Mouse (Mus musculus) left cerebral cortex, adult 2 months (tissue): ENCODE data around the gene Mettl14. TPM values are rescaled to one million over a fixed set of nuclear protein-coding genes. Genes with fewer than 3 reads are reported as not detected.
A peak's percentile ranks its signal among the peaks of the same experiment; 100 is the strongest.
"Not testable (repeated sequence)": the region's sequence is repeated elsewhere in the genome, so short reads cannot be mapped to it uniquely, and the experiment has no call there.

Source experiments
- DNase-seq, 2 experiments: peaks; one replicate each; pipeline ENCODE4 v3.0.0; 2021 to 2022; ENCODE audit warnings: low spot score in 2 of 2, mixed read lengths in 1 of 2; ENCODE audit errors: extremely low spot score in 1 of 2
- H3K27ac ChIP-seq: fragments of 200-600 bp; 2 replicates; pipeline ENCODE4 v1.8.1; 2022
- H3K4me3 ChIP-seq: fragments of 200-600 bp; 2 replicates; pipeline ENCODE4 v1.8.1; 2022
- CTCF ChIP-seq: fragments of 200-600 bp; IDR thresholded peaks from 2 replicates; pipeline ENCODE4 v1.8.1; 2022; ENCODE audit warnings: antibody characterized with exemption, mild to moderate bottlenecking, moderate library complexity
- intact Hi-C: fragments of 180-260 bp; cut with DNase I; formaldehyde crosslinking; loops from one replicate; pipeline ENCODE4 v1.15.1; 2025
- total RNA-seq, 2 experiments: library from RNA; stranded (reverse); gene quantifications; 2 replicates each; pipeline ENCODE4 v1.2.3; 2021

Mettl14 gene
- total RNA-seq, 2 experiments from 2014 or later = 11.2 to 12.3 TPM

- no peak overlapping the region for H3K27ac ChIP-seq
- intact Hi-C loops = no loop called here
- DNase-seq = no peak
- H3K4me3 ChIP-seq = no peak overlapping the region
- no peak for TF ChIP-seq CTCF
Measured at GRCm38 (mm10) chr3:123395611-123396010, 9.7 kb upstream of the Mettl14 start.

- no peak for DNase-seq
- no peak for TF ChIP-seq CTCF
- H3K4me3 ChIP-seq = no peak overlapping the region
- intact Hi-C loops = no loop called here
- H3K27ac ChIP-seq = no peak overlapping the region
Measured at GRCm38 (mm10) chr3:123391180-123391579, 5.3 kb upstream of the Mettl14 start.

DNA sequence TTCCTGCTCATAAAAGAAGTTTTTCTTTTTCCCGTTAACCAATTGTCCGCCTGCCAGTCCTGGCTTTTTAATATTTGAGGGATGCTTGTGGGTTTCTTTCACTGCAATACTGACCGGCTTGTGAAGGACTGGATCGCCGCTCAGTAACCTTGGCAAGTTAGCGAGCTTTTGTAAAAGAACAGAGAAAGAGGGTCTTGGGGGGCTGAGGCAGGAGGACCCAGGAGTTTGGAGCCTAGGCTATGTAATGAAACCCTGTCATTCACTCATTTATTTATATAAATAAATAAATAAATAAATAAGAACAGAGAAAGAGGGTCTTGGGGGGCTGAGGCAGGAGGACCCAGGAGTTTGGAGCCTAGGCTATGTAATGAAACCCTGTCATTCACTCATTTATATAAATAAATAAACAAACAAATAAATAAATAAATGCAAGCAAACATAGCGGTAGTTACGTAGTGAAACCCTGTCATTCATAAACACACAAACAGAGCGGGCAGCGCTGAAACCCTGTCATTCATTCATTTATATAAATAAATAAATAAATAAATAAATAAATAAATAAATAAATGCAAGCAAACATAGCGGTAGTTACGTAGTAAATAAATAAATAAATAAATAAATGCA, 361 bp upstream of the Mettl14 start:
- not testable (repeated sequence) for DNase-seq
- peak overlapping the region; percentile 83 for H3K4me3 ChIP-seq
- intact Hi-C loops = loop anchor here (1.0 to 10.0 kb wide), 3 partner anchors 61 to 889 kb away; partner anchors contain the start of gene Prss12
- H3K27ac ChIP-seq = peak overlapping the region; percentile 91

GRCm38 (mm10) chr3:123385118-123385485, 806 bp downstream of the Mettl14 start:
- peak overlapping the region; percentile 91 for H3K27ac ChIP-seq

GRCm38 (mm10) chr3:123384435-123384834, 1.5 kb downstream of the Mettl14 start:
- intact Hi-C loops = loop anchor here (10.0 kb wide), 1 partner anchor 890 kb away; no protein-coding TSS in a partner anchor
- TF ChIP-seq CTCF = no peak
- Histone ChIP-seq H3K27ac (no peak overlapping the region), H3K4me3 (no peak overlapping the region; the same call in 1 of the 2 replicates)
- DNase-seq = no peak

More at GRCm38 (mm10) chr3:123385118-123385485, 806 bp downstream of the Mettl14 start:
- H3K4me3 ChIP-seq = peak overlapping the region; percentile 83
- DNase-seq = no peak
- no peak for TF ChIP-seq CTCF
- intact Hi-C loops = loop anchor here (10.0 kb wide), 1 partner anchor 890 kb away; no protein-coding TSS in a partner anchor

GRCm38 (mm10) chr3:123376562-123376961, 9.3 kb downstream of the Mettl14 start:
- intact Hi-C loops = loop anchor here (10.0 kb wide), 1 partner anchor 1208 kb away; the partner anchor contains the start of gene 1700003H04Rik
- TF ChIP-seq CTCF = no peak
- DNase-seq = no peak
- H3K27ac ChIP-seq = no peak overlapping the region
- H3K4me3 ChIP-seq = no peak overlapping the region

DNA sequence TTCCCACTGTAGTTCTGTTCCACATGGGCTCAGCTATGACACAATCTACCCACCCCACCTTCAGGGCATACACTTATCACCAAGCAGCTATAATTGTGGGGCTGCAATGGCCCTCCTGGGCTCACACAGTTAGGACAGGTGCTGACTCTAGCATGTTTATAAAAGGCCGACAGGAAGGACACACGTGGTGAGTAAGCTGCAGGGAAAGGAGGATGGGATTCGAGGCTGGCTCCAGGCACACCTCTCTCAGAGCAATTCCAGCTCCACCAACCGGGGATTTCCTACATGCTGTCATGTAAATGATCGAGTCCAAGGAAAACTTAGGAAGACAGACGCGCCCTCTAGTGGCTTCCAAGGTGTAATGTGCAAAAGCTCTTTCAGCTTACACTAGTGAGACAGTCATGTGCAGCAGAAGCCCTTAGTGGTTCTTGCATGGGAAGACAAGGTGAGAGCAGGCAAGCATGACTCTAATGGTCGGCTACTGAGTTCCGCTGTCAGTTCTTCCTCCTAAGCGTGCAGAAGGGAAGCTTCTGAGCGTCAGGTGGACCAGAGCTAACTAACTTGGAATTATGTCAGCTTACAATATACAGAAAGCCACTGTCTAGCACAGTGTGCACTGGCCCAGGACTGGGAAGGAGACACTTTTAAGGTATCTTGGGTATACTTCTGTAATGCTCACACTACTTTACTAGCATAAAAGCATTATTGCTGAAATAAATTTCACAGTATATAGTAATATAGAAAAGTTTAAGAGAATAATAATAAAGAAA, 14.0 kb downstream of the Mettl14 start:
- no peak overlapping the region for H3K27ac ChIP-seq
- intact Hi-C loops = loop anchor here (5.0 to 10.0 kb wide), 2 partner anchors 135 to 1213 kb away; partner anchors contain the start of gene 1700003H04Rik
- peak; percentile 61 to 63 for DNase-seq
- H3K4me3 ChIP-seq = no peak overlapping the region
- TF ChIP-seq CTCF = peak; percentile 75

- Histone ChIP-seq H3K4me3 (no peak overlapping the region), H3K27ac (no peak overlapping the region)
- no peak for TF ChIP-seq CTCF
- no peak for DNase-seq
- intact Hi-C loops = loop anchor here (5.0 to 10.0 kb wide), 2 partner anchors 136 to 1214 kb away; partner anchors contain the start of gene 1700003H04Rik
Measured at GRCm38 (mm10) chr3:123370927-123371326, 15.0 kb downstream of the Mettl14 start.

- TF ChIP-seq CTCF = no peak
- H3K27ac ChIP-seq = no peak overlapping the region
- intact Hi-C loops = no loop called here
- no peak overlapping the region for H3K4me3 ChIP-seq
- DNase-seq = no peak
Measured at GRCm38 (mm10) chr3:123369161-123369560, 16.7 kb downstream of the Mettl14 start.

- intact Hi-C loops, DNase-seq, H3K4me3 ChIP-seq, H3K27ac ChIP-seq: not testable (repeated sequence)
Measured at GRCm38 (mm10) chr3:123366820-123367219, 19.1 kb downstream of the Mettl14 start.

GRCm38 (mm10) chr3:123356377-123356991, 29.4 kb downstream of the Mettl14 start:
- Histone ChIP-seq H3K4me3 (no peak overlapping the region), H3K27ac (no peak overlapping the region)
- no peak for DNase-seq
- intact Hi-C loops = no loop called here
- TF ChIP-seq CTCF = no peak

- H3K4me3 ChIP-seq = no peak overlapping the region
- H3K27ac ChIP-seq = no peak overlapping the region
- no peak for DNase-seq
- intact Hi-C loops = no loop called here
- TF ChIP-seq CTCF = no peak
Measured at GRCm38 (mm10) chr3:123354388-123354787, 31.5 kb downstream of the Mettl14 start.
